Mouse (Mus musculus) urinary bladder, adult 18-20 months (tissue): ENCODE data around the gene Ryk.

Source experiments
- DNase-seq, 2 experiments: peaks; one replicate each; pipeline ENCODE4 v3.0.0; 2022; ENCODE audit warnings: low spot score in 2 of 2, mixed read lengths in 2 of 2

Ryk gene

GRCm38 (mm10) chr9:102834742-102835591 is at the start of gene Ryk:
Gene Ryk (plus strand): TSS chr9:102834917.
- peak; percentile 61 to 74 for DNase-seq

- no peak for DNase-seq
Observed at GRCm38 (mm10) chr9:102789491-102789890, 45.2 kb upstream of the Ryk start.

GRCm38 (mm10) chr9:102791845-102792244 is 42.9 kb upstream of the Ryk start:
- DNase-seq = no peak

DNA sequence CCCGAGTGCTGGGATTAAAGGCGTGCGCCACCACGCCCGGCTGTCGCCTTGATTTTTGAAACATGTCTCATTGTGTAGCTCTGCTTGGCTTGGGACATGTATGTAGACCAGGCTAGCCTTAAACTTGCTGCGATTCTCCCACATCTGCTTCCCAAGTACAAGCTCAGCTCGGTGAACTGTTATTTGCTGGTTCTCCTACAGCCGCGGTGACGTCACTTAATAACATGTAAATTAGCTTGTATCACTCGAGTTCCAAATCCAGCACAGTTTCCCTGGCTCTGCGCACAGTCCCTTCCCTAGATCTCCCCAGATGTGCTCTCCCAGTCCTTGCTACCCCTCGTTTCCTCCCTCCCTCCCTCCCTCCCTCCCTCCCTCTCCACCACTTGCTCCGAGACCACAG is 41.9 kb upstream of the Ryk start:
- DNase-seq = no peak

DNA sequence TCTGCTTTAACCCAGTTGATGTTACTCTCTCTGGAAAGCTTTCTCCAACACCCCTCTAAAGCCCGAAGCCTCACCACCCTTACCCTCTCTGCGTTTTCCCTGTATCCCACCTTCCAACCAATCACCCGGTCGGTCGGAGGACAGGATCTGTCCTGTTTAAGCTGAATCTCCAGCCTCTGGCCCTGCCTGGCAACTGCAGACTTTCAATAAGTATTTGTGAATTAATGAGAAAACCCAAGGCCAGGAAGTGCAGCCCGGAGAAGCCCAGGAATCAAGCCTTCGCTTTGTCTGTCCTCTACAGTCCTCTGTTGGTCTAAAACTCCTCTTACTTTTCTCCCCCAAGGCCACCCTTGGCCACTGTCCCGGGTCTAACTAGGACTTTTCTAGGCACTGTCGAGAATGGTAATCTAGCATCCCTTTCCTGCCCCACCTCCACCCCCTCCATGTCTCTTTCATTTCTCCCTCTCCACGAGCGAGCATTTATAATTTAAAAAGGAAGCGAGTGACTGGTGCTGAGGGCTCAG is 41.4 kb upstream of the Ryk start:
- DNase-seq = no peak

DNA sequence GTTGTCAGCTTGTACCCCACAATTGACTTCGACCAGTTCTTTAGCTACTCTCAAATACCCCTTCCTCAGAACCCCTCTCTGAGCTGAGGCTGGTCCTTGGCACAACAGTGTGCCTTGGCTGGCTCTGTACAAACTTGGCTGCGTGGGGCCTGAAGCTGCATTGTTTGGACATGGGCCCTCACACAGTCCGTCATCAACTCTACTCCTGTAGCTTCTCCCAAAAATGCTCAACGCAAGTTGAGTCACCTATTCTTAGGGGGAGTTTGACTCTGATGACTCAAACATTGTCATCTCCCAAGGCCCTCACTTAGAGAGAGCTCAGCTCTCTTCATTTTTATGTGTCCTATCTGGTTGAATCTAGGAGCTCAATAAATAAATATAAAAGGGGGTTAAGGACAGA is 36.3 kb upstream of the Ryk start:
- DNase-seq = no peak

DNA sequence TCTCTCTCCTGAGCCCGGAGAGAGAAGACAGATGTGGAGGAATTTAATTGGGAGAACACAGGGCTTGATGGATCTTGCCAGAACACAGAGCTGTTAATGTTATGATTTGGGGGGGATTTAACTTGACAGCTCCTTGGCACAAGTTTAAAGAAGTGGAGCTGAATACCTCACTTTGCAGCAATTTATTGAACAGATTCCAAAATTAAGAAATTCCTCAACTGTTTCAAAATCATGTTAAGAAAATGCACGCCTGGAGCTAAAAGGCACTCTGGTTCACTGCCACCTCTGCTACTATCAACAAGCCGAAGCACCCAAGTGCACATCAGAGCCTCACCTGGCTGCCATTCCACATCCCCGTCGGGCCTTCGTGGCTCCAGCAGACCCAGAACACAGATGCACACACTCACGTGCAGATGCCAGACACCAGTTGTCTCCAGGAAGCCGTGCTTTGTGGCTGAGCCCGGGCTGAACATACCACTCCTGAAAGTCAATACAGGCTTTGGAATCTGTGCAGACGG is 28.6 kb upstream of the Ryk start:
- no peak for DNase-seq

DNA sequence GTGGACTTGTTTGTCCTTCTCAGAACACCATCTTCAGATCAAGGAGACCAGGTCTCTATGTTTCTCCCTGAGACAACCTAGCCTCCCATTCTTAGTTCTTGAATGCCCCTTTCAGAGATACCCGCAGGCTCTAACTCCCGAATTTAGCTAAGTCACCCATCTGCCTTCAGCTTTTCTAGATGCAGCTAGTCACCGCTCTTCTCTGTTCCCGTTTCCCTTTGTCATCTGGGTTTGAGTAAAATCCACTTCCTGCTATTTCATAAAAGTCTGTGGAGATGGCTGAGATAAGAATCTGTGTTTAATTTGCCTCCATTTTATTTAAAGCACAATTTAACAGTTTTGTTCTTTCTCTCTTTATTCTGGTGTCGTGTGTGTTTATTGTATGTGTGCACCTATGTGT is 23.5 kb upstream of the Ryk start:
- no peak for DNase-seq

DNA sequence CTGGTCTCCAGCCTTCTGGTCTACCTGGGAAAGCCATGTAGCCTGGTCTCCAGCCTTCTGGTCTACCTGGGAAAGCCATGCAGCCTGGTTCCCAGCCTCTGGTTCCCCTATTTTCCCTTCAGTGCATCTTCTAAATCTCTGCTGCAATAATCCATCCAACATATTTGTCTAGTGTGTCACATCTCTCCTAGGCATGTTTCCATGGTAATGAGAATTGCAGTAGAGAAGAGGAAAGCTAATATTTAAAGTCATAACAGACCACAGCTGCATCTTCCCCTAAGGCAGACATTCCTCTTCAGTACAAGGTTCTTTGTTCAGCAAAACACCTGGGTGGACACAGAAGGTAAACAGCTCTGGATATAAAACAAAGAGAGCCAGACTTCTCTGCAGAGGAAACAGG is 16.5 kb upstream of the Ryk start:
- no peak for DNase-seq

DNA sequence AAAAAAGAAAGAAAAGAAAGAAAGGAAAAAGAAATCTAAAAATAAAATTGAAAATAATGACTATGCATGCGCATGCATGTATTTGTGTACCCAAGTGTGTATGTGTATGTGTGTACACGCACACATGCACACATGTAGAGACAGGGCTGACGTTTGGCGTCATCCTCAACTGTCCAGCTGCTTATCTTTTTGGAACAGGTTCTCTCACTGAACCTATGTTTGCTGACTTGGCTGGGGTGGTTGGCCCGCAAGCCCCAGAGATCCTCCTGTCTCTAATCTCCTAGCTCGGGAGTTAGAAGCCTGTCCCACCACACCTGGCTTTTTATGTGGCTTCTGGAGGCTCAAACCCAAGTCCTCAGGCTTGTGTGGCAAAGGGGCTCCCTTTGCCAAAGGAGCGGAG is 6.1 kb upstream of the Ryk start:
- no peak for DNase-seq

- DNase-seq = no peak
Observed at GRCm38 (mm10) chr9:102831541-102831940, 3.2 kb upstream of the Ryk start.

DNA sequence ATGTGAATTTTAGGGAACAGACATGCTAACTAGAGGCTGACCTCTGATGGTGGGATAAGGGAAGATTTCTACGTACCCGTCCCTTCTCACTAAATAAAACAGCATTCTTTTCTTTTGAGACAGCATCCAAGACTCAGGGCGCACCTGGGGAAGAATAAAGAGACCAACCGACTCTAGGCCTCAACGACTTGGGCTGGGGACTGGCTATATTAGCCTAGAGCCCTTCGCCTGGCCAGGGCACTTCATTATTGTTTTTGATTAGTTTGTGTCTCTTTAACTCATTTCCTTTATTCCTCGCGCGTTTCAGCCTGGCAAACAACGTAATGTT is 339 bp upstream of the Ryk start:
- no peak for DNase-seq

GRCm38 (mm10) chr9:102836279-102836678 is 1.6 kb downstream of the Ryk start:
- DNase-seq = no peak

DNA sequence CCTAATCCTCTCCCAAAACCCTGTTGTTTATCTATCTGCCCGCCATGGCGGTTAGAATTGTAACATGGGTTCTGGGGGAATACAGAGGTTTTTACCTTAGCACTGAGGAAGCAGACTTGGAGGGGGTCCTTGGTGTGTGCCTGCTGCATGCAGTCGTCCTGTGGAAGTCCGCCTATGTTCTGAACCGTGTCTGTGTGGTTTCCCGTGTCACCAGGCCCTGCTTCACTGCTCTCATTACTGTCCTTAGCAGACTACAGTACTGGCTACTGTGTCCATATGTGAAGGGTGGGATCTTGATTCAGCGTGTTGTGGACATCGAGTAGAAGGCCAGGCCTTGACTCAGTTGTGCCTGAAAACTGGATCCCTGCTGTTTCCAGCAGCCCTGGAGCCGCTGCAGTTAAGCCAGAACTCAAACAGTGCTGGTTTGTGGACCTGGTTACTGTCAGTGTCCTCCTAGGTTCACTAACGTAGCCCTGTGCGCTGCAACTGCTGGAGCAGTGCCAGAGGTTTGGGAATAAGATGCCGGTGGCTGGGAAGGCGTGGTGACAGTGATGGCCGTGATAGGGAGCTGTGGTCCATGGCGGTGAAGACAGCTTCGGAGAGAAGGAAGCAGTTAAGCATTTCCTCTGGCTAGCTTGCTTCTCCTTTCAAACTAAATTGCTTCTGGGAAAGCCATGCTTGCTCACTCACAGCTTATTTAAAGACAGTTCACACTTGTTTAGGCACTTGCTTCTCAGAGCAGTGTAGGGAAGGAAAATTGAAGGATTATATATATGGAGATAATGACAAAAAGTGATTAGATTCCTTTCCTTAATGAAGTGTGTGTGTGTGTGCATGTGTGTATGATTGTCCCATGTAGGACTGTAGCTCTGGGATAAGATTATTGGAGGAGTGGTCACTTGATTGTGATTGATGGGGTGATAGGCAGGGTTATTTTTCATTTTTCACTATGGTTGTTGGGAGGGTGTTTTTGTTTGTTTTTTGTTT is 6.4 kb downstream of the Ryk start:
- no peak for DNase-seq

DNA sequence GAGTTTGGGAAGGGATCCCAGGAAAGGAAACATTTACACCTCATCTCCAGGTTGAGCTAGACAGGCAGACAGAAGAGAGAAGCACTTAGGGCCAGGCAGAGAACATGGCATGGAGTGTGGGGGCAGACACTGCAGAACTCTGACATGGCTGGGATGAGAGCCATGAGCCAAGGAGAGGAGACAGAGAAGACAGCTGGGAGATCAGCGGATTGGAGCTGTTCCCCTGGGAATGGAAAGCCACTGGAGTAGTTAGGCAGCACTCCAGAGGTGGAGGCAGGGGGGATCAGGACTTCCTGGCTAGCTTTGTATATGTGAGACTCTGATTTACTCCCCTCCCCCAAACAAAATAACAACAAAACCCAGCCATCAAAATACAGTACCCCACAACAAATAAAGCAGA is 7.1 kb downstream of the Ryk start:
- DNase-seq = no peak

DNA sequence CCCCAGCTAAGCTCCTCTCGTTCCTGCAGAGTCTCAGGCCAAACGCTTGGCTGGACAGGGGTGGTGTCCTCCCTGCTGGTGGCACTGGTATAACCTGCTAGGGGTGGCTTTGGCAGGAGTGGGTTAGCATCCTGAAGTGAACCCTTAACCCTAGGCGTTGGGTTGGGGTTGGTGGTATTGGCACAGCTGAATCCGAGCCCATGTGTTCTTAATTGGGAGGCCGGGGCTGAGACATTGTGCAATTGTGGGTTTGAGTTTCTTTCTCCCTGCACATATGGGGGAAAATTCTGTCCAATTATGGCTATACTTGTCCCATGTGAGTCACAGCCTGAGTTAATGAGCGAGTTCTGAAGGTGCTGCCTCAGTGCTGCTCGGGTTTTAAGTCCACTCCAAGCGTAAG is 7.8 kb downstream of the Ryk start:
- no peak for DNase-seq

GRCm38 (mm10) chr9:102843577-102843976 is 8.9 kb downstream of the Ryk start:
- no peak for DNase-seq

DNA sequence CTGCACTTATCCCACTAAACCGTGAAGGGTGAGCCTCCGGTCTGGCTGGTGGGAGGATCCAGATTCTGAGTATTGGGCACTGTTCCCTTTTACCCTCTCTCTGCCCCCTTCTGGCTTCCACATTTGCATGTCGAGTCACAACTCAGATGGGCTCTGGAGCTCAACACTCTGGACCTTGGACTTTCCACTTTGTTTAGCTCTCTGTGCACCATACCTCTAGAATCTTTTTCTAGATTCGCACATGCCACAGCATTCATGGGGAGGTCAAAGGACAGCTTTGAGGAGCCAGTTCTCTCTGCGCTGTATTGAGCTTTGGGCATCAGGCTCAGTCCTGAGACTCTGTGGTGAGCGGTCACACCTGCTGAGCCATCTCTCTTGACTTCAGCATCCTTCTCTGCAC is 11.1 kb downstream of the Ryk start:
- DNase-seq = no peak

GRCm38 (mm10) chr9:102846348-102846747 is 11.6 kb downstream of the Ryk start:
- no peak for DNase-seq

DNA sequence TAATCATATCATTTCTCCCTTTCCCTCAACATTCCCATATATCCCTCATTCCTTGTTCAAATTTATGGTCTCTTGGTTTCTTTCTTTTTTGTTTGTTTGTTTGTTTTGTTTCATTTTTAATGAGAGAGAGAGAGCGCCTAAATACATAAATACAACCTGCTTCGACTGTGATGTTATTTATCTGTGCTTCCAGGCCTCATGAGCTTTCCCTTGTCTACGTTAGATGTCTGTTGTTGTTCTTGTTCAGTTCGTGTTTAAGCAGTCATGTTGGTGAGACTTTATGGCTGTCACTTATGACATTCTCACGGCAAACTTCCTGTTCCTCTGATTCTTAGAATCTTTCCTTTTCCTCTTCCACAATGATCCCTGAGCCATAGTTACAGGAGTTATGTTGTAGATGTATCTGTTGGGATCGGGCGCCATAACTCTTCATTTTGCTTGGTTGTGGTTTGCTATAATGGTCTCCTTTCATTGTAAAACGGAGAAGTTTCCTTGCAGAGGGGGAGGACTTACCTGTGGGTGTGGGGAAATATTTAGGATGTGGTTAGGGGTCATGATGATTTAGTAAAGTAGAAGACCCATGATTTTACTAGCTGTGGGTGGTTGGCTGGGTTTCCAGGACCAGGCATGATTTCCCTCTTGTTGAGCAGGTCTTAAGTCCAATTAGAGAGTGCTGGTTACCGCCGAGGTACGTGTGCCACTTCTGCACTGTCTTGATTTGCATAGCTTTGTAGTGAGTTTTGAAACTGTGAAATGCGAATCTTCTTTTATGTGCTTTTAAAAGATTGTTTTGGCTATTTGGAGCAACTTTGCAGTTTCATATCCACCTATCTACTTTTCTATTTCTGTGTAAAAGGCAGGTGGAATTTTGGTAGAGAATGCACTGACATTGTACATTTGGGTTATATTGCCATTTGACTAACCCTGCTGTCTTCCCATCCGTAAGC is 17.6 kb downstream of the Ryk start:
- no peak for DNase-seq

GRCm38 (mm10) chr9:102857856-102858255 is 23.1 kb downstream of the Ryk start:
- DNase-seq = no peak
